Mouse (Mus musculus): Measurements from ENCODE around the gene Mfsd12.

Mfsd12 gene

DNA sequence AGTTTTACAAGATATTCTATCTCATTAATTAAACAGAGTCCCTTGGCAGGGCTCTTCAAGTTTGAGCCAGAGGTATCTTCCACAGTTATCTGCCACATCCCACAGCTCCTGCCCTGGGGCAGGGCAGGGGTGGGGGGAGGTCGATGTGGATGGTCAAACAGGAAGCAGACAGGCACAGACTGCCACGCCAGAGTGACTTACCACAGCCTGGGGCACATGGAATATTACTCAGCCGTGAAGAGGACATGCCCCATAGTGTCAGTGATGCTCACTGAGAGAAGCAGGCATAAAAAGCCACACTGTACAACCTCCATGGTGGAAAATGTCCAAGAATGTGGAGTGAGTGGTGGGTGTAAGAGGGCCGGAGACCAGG is 12.1 kb upstream of the Mfsd12 start:
- Histone ChIP-seq H3K36me3 (ENCODE audit: insufficient read depth, low read length) (peaks cover 29% of the 10 kb centered on the region), H3K9me3 (ENCODE audit: low read length) (no peaks in the 10 kb centered on the region), H3K27me3 (ENCODE audit: insufficient read depth, low read length) (peaks cover 37% of the 10 kb centered on the region), H3K4me3 (replicated peaks; ENCODE audit: low read length) (no peak overlapping the region), H3K4me1 (replicated peaks; ENCODE audit: low read depth, low read length) (peaks cover 84% of the 10 kb centered on the region)
- TF ChIP-seq POU5F1 (IDR thresholded peaks at IDR 0.05; ENCODE audit: borderline replicate concordance, low read length): no peak
- no peak for TF ChIP-seq NANOG (IDR thresholded peaks at IDR 0.05; ENCODE audit: borderline replicate concordance, low read length)
- no peak for TF ChIP-seq CTCF (conservative IDR thresholded peaks at IDR 0.05; ENCODE audit: low read length)

- TF ChIP-seq POU5F1 (IDR thresholded peaks at IDR 0.05; ENCODE audit: borderline replicate concordance, low read length) (no peak), CTCF (conservative IDR thresholded peaks at IDR 0.05; ENCODE audit: low read length) (no peak), NANOG (IDR thresholded peaks at IDR 0.05; ENCODE audit: borderline replicate concordance, low read length) (no peak)
- Histone ChIP-seq H3K4me1 (replicated peaks; ENCODE audit: low read depth, low read length) (peaks cover 78% of the 10 kb centered on the region), H3K4me3 (replicated peaks; ENCODE audit: low read length) (peak overlapping the region; percentile 76), H3K27me3 (ENCODE audit: insufficient read depth, low read length) (peaks cover 37% of the 10 kb centered on the region), H3K36me3 (ENCODE audit: insufficient read depth, low read length) (peaks cover 29% of the 10 kb centered on the region), H3K9me3 (ENCODE audit: low read length) (no peaks in the 10 kb centered on the region)
Observed at GRCm38 (mm10) chr10:81346453-81347067, 10.7 kb upstream of the Mfsd12 start.

DNA sequence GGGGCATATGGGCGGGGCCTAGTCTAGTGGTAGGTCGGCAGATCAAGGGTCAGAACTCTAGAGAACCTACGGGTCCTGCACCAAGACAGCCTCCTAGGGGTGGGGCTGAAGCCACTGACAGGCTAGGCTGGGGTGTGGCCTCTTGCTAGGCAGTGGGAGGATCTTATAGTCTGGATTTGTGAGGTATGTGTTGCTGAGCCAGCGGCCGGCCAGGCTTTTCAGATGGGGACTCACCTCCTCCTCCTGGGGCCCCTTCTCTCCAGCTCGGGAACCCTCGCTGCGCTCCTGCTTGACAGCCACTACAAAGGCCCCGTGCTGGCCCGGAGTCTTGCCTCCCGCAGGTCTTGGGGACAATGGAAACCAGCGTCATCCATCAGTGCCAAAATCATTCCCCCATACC is 8.1 kb upstream of the Mfsd12 start:
- Histone ChIP-seq H3K4me1 (replicated peaks; ENCODE audit: low read depth, low read length) (peaks cover 85% of the 10 kb centered on the region), H3K27me3 (ENCODE audit: insufficient read depth, low read length) (peaks cover 14% of the 10 kb centered on the region), H3K4me3 (replicated peaks; ENCODE audit: low read length) (peak overlapping the region; percentile 97), H3K36me3 (ENCODE audit: insufficient read depth, low read length) (peaks cover 29% of the 10 kb centered on the region), H3K9me3 (ENCODE audit: low read length) (no peaks in the 10 kb centered on the region)
- no peak; the same call in 1 of the 2 replicates for TF ChIP-seq CTCF (conservative IDR thresholded peaks at IDR 0.05; ENCODE audit: low read length)
- TF ChIP-seq NANOG (IDR thresholded peaks at IDR 0.05; ENCODE audit: borderline replicate concordance, low read length): no peak
- no peak for TF ChIP-seq POU5F1 (IDR thresholded peaks at IDR 0.05; ENCODE audit: borderline replicate concordance, low read length)

DNA sequence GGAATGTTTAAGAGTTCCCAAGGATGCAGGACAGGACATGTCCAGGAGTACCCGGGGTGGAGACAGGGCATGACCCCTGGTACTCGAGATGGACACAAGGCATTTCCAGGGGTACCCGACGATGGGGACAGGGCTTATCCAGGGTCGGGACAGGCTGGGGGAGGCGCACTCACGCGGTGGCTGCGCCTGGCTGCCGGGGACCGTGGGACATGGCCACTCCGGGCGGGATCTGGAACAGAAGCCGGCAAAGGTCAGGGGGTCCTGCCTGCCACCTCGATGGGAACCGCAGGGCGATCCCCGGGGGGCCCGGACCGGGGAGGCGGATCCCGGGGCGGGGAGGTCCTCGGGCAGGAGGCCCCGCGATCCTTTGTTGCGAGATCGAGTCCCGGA is 7.3 kb upstream of the Mfsd12 start:
- H3K4me1 ChIP-seq (replicated peaks; ENCODE audit: low read depth, low read length): peaks cover 89% of the 10 kb centered on the region
- H3K9me3 ChIP-seq (ENCODE audit: low read length): no peaks in the 10 kb centered on the region
- peaks cover 29% of the 10 kb centered on the region for H3K36me3 ChIP-seq (ENCODE audit: insufficient read depth, low read length)
- TF ChIP-seq POU5F1 (IDR thresholded peaks at IDR 0.05; ENCODE audit: borderline replicate concordance, low read length): no peak
- TF ChIP-seq NANOG (IDR thresholded peaks at IDR 0.05; ENCODE audit: borderline replicate concordance, low read length): no peak
- no peak for TF ChIP-seq CTCF (conservative IDR thresholded peaks at IDR 0.05; ENCODE audit: low read length)
- peaks cover 7% of the 10 kb centered on the region for H3K27me3 ChIP-seq (ENCODE audit: insufficient read depth, low read length)
- H3K4me3 ChIP-seq (replicated peaks; ENCODE audit: low read length): peak overlapping the region; percentile 97

DNA sequence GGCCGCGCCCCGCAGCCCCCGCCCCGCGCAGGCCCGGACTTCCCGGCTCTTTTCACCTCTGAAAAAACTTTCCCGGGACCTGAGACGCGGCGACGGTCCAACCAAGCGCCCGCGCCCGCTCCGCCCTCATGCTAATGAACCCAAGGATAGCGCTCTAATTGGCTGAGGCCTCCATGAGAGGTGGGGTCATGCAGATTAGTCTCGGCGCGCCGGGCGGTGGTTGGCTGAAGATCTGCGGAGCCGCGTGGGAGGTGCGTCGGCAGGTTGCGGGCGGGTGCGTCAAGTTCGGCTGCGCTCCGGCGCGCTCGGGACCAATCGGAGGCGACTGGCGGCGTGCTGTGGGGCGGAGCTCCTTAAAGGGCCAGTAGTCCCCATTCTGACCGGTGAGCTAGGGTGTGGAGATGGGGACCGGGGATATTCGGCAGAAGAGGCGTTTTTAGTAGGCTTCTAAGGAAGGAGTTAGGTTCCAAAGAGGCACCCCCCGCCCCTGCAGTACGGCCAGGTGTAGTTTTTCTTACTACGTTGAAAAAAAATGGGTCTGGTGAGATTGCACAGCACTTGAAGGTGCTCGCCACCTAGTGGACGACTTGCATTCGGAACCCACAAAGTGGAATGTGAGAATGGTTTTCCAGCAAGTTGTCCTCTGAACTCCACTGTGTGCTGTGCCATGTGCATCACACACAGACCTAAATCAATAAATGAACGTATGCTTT is 6.8 kb upstream of the Mfsd12 start, which contains the start of gene Hmg20b:
Hmg20b (minus strand) TSS at position 130 of the 713 bp plus-strand sequence.
- peak within 1 kb of the TSS; percentile 97 for H3K4me3 ChIP-seq (replicated peaks; ENCODE audit: low read length)
- TF ChIP-seq NANOG (IDR thresholded peaks at IDR 0.05; ENCODE audit: borderline replicate concordance, low read length) (no peak), POU5F1 (IDR thresholded peaks at IDR 0.05; ENCODE audit: borderline replicate concordance, low read length) (no peak), CTCF (conservative IDR thresholded peaks at IDR 0.05; ENCODE audit: low read length) (peak; percentile 90)
- H3K4me1 ChIP-seq (replicated peaks; ENCODE audit: low read depth, low read length): peaks cover 88% of the 10 kb centered on the region
- peaks cover 3% of the 10 kb centered on the region for H3K27me3 ChIP-seq (ENCODE audit: insufficient read depth, low read length)
- H3K9me3 ChIP-seq (ENCODE audit: low read length): no peaks in the 10 kb centered on the region
- peaks cover 24% of the 10 kb centered on the region for H3K36me3 ChIP-seq (ENCODE audit: insufficient read depth, low read length)

DNA sequence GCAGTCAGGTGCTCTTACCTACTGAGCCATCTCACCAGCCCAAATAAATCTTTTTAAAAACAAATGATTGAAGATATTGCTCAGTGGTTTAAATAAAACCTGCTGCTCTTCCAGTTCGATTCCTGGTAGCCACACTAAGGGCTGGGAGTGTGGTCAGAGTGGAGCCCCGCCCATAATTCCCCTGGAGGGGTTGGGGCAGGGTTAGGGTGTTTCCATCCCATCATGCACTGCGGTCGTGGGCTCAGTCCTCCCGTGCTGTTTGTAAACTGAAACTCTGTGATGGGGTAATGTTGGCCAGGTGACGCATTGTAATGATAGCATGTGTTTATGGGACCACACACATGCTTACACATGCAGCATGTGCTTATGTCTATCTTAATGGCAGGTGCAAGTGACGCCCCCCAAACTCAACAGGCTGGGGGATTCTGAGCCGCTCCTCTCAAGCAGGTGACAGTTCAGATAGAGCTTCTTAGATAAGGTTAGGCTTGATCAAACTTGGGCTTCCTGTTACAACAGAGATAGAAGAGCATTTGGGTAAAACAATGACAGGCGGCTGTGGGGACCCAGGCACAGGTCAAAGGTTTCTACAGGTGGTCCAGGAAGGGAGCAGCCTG is 5.5 kb upstream of the Mfsd12 start:
- Histone ChIP-seq H3K4me3 (replicated peaks; ENCODE audit: low read length) (peak overlapping the region; percentile 97), H3K36me3 (ENCODE audit: insufficient read depth, low read length) (peaks cover 18% of the 10 kb centered on the region), H3K27me3 (ENCODE audit: insufficient read depth, low read length) (no peaks in the 10 kb centered on the region), H3K4me1 (replicated peaks; ENCODE audit: low read depth, low read length) (peaks cover 90% of the 10 kb centered on the region), H3K9me3 (ENCODE audit: low read length) (no peaks in the 10 kb centered on the region)
- no peak for TF ChIP-seq CTCF (conservative IDR thresholded peaks at IDR 0.05; ENCODE audit: low read length)
- TF ChIP-seq NANOG (IDR thresholded peaks at IDR 0.05; ENCODE audit: borderline replicate concordance, low read length): no peak
- no peak for TF ChIP-seq POU5F1 (IDR thresholded peaks at IDR 0.05; ENCODE audit: borderline replicate concordance, low read length)

- Histone ChIP-seq H3K27me3 (ENCODE audit: insufficient read depth, low read length) (no peaks in the 10 kb centered on the region), H3K4me1 (replicated peaks; ENCODE audit: low read depth, low read length) (peaks cover 85% of the 10 kb centered on the region), H3K36me3 (ENCODE audit: insufficient read depth, low read length) (peaks cover 15% of the 10 kb centered on the region), H3K9me3 (ENCODE audit: low read length) (no peaks in the 10 kb centered on the region), H3K4me3 (replicated peaks; ENCODE audit: low read length) (peak overlapping the region; percentile 50)
- no peak for TF ChIP-seq CTCF (conservative IDR thresholded peaks at IDR 0.05; ENCODE audit: low read length)
- no peak for TF ChIP-seq POU5F1 (IDR thresholded peaks at IDR 0.05; ENCODE audit: borderline replicate concordance, low read length)
- no peak for TF ChIP-seq NANOG (IDR thresholded peaks at IDR 0.05; ENCODE audit: borderline replicate concordance, low read length)
Observed at GRCm38 (mm10) chr10:81354738-81355477, 2.4 kb upstream of the Mfsd12 start.

- H3K9me3 ChIP-seq (ENCODE audit: low read length): no peaks in the 10 kb centered on the region
- TF ChIP-seq NANOG (IDR thresholded peaks at IDR 0.05; ENCODE audit: borderline replicate concordance, low read length) (no peak), CTCF (conservative IDR thresholded peaks at IDR 0.05; ENCODE audit: low read length) (no peak)
- peaks cover 21% of the 10 kb centered on the region for H3K36me3 ChIP-seq (ENCODE audit: insufficient read depth, low read length)
- no peaks in the 10 kb centered on the region for H3K27me3 ChIP-seq (ENCODE audit: insufficient read depth, low read length)
- H3K4me3 ChIP-seq (replicated peaks; ENCODE audit: low read length): peak overlapping the region; percentile 93; the same call in 1 of the 2 replicates
- H3K4me1 ChIP-seq (replicated peaks; ENCODE audit: low read depth, low read length): peaks cover 91% of the 10 kb centered on the region
Observed at GRCm38 (mm10) chr10:81355533-81355932, 1.8 kb upstream of the Mfsd12 start.
